Mouse (Mus musculus) right cerebral cortex, postnatal 25 days (tissue): ENCODE results near the gene Osbpl10.
A peak's percentile ranks its signal among the peaks of the same experiment; 100 is the strongest.

Experiments used
- DNase-seq: peaks from one replicate; pipeline ENCODE4 v3.0.0; 2022

The Osbpl10 gene

DNA sequence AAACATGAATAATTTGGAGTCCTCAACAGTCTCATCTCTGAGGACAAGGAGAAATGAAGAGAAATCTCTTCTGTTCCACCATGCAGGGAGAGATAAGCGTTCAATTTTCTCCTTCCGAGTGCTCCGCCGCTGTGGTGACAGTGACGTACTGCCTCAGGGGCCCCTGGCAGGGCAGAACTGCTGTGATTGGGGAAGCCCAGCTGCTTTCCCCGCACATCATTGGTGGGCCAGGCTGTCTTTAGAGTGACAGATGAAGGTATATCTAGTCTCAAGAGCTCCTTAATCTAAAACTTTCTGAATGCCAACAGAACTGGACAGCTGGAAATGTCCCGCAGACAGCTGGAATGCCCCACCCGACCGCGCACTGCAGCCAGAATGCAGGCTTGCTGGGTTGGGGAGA lies 118.1 kb downstream of the Osbpl10 start:
- no peak for DNase-seq

DNA sequence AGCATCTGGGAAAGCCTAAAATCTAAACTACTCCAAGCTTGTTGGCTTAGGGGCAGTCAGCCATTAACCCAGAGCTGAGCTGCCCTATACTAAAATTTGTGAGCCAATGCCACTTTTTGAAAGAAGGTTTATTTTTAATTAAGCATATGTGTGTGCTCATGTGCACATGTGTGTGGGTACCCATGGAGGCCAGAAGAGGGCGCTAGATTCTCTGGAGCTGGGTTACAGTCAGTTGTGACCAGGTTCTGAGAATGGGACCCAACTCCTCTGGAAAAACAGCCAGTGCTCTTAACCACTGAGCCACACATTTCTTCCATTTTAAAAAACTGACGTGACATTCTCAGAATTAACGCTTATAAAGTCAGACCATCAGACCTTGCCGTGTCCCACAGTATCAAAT lies 119.0 kb downstream of the Osbpl10 start:
- no peak for DNase-seq

GRCm38 (mm10) chr9:115100181-115100915 lies 122.0 kb downstream of the Osbpl10 start:
- DNase-seq = no peak

DNA sequence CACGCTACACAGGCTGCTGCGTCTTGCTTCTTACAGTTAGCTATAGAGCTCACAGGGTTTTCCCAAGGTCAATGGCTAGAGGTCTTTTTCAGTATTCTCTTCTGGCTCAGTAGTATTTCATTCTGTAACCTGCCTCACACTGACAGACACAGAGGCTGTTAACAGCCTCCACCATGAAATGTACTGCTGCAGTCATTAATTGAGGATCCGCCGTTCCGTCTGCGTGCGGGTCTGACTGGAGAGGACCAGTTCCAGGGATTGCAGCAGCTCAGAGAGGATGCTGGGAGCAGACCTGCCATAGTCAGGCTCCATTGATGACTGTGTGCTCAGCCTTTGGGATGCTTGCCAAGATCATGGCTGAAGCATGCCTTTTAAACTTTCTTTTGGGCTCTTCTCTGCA lies 129.1 kb downstream of the Osbpl10 start:
- DNase-seq = no peak

- no peak for DNase-seq
Observed at GRCm38 (mm10) chr9:115110655-115111054, 132.3 kb downstream of the Osbpl10 start.

DNA sequence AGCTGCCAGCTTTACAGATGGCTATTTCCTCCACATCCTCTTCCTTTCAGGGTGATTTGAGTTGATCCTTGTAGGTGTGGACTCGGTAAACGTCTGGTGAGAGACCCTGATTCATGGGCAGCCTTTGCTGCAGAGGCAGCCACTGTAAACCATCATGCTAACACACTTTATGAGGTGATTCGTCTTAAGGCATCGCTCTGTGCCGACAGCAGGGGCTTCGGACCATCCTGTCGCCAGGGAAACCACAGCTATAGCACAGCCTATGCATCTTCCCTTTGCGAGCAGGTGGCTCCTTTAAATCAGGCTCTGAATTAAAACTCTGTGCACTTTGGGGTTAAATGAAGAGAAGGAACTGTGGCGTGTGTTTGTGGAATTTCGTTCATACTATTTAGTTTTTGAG lies 138.9 kb downstream of the Osbpl10 start:
- DNase-seq = no peak

DNA sequence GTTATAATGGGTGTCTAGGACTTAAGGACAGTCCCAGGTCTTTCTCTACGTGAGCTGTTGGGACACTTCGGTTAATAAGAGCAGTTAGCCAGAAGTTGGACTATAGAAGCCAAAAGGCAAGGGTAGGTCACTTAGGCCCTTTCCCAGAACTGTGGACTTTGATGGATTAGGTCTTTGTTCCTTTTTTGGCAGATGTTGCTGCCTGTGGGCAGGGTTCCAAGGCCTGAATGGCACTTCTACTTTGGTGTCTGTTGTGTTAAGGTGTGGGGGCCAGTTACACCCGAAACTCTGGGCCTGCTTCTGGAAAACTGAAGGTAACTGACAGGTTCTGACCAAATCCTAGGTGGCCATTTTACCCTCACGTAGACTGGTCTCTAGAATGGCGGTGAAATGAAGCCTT lies 141.9 kb downstream of the Osbpl10 start:
- no peak for DNase-seq

- peak; percentile 21 for DNase-seq
Observed at GRCm38 (mm10) chr9:115120678-115121224, 142.4 kb downstream of the Osbpl10 start.

DNA sequence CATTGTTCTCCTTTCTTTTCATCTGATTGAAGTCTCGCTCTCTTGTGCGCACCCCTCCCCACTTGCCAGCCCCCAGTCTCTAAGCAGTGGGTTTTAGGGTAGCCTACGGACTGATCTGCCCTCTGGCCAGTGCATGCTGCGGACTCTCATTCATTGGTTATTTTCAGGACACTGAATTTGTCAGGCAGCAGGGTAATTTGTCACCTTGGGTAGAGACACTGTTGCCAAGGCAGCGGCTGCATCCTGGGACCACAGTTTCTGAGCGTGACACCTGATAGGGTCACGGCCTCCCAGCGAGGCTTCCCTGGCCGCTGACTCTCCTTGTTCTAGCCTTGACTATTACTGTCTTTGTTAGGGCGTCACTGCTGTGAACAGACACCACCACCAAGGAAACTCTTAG lies 149.0 kb downstream of the Osbpl10 start:
- no peak for DNase-seq

GRCm38 (mm10) chr9:115133926-115134325 lies 155.6 kb downstream of the Osbpl10 start:
- DNase-seq = no peak

DNA sequence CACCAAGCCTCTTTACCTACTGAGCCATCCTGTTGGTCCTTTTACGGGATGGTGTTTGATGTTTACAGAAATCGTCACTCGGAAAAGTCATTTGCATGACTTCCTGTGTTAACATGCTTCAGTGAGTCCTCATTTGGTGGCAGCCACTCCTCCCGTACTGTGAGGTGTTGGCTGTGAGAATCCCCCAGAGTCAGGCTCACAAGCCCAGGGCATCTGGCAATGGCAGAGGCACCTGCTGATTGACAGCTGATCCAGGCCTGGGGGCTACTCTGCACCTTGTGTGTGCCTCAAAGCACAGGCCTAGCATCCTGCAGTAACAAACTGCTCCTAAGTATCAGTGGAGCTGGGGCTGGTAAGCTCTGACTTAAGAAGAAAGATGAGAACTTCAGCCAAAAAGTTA lies 156.4 kb downstream of the Osbpl10 start:
- no peak for DNase-seq

- no peak for DNase-seq
Observed at GRCm38 (mm10) chr9:115135352-115135751, 157.0 kb downstream of the Osbpl10 start.

- no peak for DNase-seq
Observed at GRCm38 (mm10) chr9:115137858-115138257, 159.5 kb downstream of the Osbpl10 start.

DNA sequence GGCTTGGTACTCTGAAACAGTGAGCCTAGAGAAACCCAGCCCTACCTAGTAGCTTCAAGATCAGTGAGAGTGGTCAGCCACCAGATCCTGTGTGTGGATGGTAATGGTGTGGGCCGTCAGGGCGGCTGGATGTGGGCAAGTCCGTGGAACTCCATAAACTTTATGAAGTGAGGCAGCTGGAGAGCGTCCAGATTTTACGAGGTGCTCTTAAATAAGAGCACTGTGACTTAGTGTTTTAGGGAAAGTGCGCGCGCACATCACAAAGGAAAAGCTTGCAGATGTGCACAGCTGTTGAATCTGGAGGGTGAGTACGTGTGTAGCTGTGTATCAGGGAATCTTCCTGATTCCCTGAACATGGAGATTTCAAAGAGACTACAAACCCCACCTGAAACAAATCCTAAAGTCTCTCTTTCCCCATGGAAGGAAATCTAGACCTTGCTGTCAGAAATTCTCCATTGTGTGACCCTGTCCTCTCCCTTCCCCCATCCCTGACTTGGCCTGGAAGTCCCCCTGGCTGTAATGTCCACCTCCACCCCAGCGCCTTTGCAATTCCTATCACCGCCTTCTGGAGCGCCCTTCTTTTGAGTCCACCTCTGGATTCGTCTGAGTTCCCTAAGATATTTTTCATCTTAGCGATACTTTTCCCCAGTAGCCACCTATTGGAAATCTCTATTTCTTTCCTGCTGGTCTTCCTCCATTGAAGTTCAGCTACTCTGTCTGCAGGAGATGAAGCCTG lies 161.4 kb downstream of the Osbpl10 start:
- DNase-seq = no peak

DNA sequence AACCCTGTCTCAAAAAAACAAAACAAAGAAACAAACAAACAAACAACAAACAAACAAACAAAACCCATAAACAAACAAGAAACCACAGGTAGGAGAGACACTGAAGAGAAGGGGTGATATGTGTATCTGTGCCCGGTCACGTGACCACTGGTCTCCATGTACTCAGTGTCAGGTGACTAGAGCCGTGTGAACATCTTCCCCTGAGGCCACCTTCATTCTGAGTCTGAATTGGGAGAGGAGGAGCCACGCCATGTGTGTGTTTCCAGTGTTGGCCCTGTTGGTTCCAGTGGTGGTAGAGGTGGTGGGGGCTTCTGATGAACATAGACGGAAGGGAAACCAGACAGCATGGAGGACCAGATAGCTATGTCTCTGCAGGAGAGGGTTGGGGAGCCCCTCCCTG lies 168.8 kb downstream of the Osbpl10 start:
- no peak for DNase-seq

- no peak for DNase-seq
Observed at GRCm38 (mm10) chr9:115147586-115148355, 169.4 kb downstream of the Osbpl10 start.

DNA sequence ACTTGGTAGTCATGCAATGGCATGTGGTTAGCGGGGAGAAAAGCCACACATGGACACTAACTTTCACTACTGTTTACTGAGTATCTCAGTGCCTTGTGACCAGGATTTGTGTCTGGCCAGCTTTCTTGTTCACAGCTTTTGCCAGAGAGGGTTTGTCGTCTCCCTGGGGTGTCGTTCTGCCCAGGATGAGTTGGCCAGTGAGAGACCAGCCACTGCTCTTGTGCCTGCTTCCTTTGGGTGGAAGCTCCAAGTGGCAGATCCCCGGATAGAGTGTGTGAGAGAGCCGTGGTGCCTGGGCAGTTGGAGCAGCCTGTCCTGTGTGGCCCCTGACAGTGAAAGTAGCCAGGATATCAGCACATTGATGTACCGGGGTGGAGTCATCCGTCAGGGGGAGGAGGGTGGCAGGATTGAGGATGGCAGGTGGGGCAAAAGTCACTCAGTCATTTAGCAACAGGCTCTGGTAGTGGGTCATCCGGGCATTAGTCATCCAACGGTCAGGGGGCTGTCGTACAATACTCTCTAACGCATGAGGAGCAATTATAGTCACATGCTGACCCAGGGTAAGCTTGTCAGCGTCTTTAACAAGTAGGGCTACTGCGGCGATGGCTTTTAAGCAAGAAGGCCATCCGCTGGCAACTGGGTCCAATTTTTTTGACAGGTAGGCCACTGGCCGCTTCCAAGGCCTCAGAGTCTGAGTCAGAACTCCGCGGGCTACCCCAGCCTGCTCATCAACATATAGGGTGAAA lies 170.8 kb downstream of the Osbpl10 start:
- DNase-seq = no peak

- no peak for DNase-seq
Observed at GRCm38 (mm10) chr9:115161591-115161990, 183.2 kb downstream of the Osbpl10 start.

DNA sequence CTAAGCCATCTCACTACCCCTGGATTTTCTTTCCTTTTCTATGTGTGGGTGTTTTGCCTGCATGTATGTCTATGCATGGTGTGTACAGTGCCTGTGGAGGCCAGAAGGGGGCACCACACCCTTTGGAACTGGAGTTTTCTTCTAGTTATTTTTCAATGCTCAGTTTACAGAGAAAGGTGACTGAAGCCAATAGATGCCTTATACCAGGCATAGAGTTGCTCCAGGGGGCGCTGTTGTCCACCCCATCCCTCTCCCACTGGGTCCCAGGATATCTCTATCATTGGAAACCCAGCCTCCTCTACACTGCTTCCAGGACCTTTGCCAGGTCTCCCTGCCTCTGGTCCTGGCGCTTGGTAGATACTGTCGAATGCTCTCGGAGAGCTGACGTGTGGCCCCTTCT lies 184.7 kb downstream of the Osbpl10 start:
- no peak for DNase-seq

DNA sequence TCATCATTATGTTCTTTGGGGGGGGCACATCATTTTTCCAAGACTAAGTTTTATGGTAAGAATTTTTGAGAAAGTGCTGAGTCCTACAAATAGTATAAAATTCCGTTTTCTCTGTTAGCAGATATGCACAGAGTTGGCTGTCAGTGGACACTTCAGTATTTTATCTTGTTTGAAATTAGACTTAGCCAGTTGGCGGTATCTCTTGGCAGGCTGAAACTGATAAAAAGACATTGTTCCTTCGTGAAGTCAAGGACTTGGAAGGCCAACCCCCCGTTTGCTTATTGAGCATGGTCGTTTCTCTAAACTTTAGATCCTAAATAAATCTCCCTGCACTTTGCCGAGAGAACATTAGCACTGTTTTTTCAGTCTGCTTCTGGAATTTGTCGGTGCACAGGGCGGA lies 185.3 kb downstream of the Osbpl10 start:
- no peak for DNase-seq

DNA sequence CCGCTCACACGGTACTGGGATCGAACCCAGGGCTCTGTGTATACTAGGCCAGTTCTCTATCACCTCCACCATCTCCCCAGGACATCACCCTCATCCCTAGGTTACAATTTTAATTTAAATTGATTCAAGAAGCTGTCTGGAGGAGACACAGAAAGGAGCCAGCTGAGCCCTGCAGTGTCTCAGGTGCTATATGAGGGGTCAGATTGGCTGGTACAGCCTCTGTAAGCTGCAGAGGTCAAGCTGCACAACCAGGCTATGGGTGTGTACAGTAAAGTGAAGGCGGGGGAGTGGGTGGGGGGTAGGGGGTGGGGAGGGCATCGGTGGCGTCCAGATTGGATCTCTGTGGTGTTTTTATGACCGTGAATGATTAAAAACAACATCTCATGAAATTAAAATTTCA lies 186.0 kb downstream of the Osbpl10 start:
- DNase-seq = no peak

DNA sequence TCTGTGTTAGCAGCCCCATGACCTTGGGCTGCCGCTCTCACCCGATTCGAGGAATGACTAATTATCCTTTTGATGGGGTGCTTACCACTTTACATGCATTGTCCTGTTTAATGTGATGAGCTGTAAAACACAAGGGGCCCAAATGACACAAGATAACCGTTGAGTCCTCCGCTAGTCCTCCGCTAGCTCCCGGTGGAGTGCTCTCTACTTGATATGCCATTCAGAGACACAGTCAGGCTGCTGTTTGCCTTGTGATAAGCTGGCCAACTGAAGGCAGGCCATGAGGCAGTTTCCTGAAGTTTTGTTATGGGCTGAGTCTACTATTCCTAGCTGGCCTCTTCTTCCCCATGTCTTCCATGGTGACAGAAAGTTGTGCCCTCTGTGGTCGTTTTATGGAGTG lies 187.6 kb downstream of the Osbpl10 start:
- no peak for DNase-seq

DNA sequence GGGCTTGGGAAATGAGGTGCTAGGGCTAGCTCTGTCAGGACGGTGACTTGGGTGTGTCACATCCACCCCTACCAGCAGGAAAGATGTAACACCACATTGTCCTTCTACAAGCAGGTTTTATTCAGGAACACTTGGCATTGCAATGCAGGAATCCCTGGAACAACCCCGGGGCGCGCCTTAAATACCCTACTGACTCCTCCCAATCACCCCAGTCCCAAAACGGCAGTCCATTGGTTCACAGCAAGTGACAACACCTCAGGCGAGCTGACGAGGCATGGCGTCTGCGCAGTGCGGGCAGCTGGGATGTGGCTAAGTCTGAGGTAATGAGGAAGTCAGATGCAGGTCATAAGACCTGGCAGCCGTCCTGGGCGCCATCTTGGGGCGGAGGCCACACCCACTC lies 191.2 kb downstream of the Osbpl10 start:
- DNase-seq = no peak
